Mouse (Mus musculus): ENCODE measurements around the gene Lhx2.

The Lhx2 gene

GRCm38 (mm10) chr2:38367852-38368251 lies 28.8 kb downstream of the Lhx2 start:
- DNase-seq: no peak

- DNase-seq: peak; percentile 62
Observed at GRCm38 (mm10) chr2:38368746-38369330, 29.8 kb downstream of the Lhx2 start.

GRCm38 (mm10) chr2:38375606-38376304 lies 36.7 kb downstream of the Lhx2 start:
- peak; percentile 73 for DNase-seq

GRCm38 (mm10) chr2:38377254-38377653 lies 38.2 kb downstream of the Lhx2 start:
- no peak for DNase-seq

GRCm38 (mm10) chr2:38378346-38378745 lies 39.3 kb downstream of the Lhx2 start:
- DNase-seq: peak; percentile 41

GRCm38 (mm10) chr2:38378849-38379545 lies 39.9 kb downstream of the Lhx2 start:
- DNase-seq: no peak

GRCm38 (mm10) chr2:38379546-38379870 lies 40.4 kb downstream of the Lhx2 start:
- no peak for DNase-seq

GRCm38 (mm10) chr2:38380136-38381083 lies 41.3 kb downstream of the Lhx2 start:
- DNase-seq: no peak

GRCm38 (mm10) chr2:38387568-38388262 lies 48.6 kb downstream of the Lhx2 start:
- DNase-seq: no peak

GRCm38 (mm10) chr2:38394977-38395868 lies 56.1 kb downstream of the Lhx2 start:
- no peak for DNase-seq

- DNase-seq: no peak
Observed at GRCm38 (mm10) chr2:38395869-38396236, 56.8 kb downstream of the Lhx2 start.

GRCm38 (mm10) chr2:38397306-38397705 lies 58.2 kb downstream of the Lhx2 start:
- DNase-seq: no peak

GRCm38 (mm10) chr2:38397882-38398281 lies 58.8 kb downstream of the Lhx2 start:
- DNase-seq: no peak

GRCm38 (mm10) chr2:38402611-38403010 lies 63.5 kb downstream of the Lhx2 start:
- DNase-seq: no peak

GRCm38 (mm10) chr2:38403231-38403630 lies 64.2 kb downstream of the Lhx2 start:
- DNase-seq: no peak

- no peak for DNase-seq
Observed at GRCm38 (mm10) chr2:38404007-38404596, 65.0 kb downstream of the Lhx2 start.

GRCm38 (mm10) chr2:38405356-38405755 lies 66.3 kb downstream of the Lhx2 start:
- no peak for DNase-seq

- no peak for DNase-seq
Observed at GRCm38 (mm10) chr2:38409309-38409708, 70.2 kb downstream of the Lhx2 start.

- DNase-seq: no peak
Observed at GRCm38 (mm10) chr2:38410227-38410626, 71.1 kb downstream of the Lhx2 start.

- DNase-seq: no peak
Observed at GRCm38 (mm10) chr2:38412599-38413177, 73.6 kb downstream of the Lhx2 start.

- DNase-seq: peak; percentile 18
Observed at GRCm38 (mm10) chr2:38417970-38418369, 78.9 kb downstream of the Lhx2 start.

Measured in thymus, postnatal 14 days (tissue).